Mouse (Mus musculus): ENCODE data around the gene Foxp1. TPM values are rescaled to one million over a fixed set of nuclear protein-coding genes. Genes with fewer than 3 reads are reported as not detected.
A peak's percentile ranks its signal among the peaks of the same experiment; 100 is the strongest.

The Foxp1 gene
- polyA plus RNA-seq, 1 experiment from 2014 or later = 88.1 TPM

DNA sequence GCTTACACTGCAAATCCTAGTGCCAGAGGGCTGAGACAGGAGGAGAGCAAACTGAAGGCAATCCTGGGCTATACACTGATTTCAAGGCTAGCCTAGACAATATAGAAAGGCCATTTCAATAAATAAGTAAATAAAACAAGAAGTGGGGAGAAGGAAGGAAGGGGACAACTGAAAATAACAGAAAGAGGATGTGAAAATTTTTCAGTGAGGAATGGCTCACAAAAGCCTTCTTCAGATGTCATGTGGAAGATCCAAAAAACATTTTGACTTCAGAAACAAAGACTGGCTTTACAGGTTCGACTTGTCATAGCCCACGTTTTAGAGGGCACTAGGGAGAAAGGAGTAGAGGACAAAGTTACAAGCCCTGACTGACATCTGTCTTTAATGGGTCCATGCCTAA, 335.1 kb downstream of the Foxp1 start:
- Histone ChIP-seq H3K36me3 (ENCODE audit: control insufficient read depth, insufficient read depth, low read length) (no peaks in the 10 kb centered on the region), H3K27me3 (ENCODE audit: control insufficient read depth, insufficient read depth, low read length) (no peaks in the 10 kb centered on the region), H3K4me3 (ENCODE audit: control insufficient read depth in 1 of 2, insufficient read depth in 1 of 2, low read depth in 1 of 2, low read length in 2 of 2) (no peak overlapping the region), H3K4me2 (ENCODE audit: low read length) (no peak overlapping the region), H3K9me3 (ENCODE audit: control insufficient read depth, low read length) (no peaks in the 10 kb centered on the region), H3K4me1 (ENCODE audit: control insufficient read depth in 2 of 2, insufficient read depth in 2 of 2, low read length in 2 of 2) (peaks cover 14 to 32% of the 10 kb centered on the region in 2 experiments), H3K27ac (replicated peaks in 1 of 2; ENCODE audit: control insufficient read depth in 1 of 2, insufficient read depth in 1 of 2, low read depth in 2 of 2, low read length in 2 of 2) (no peak overlapping the region), H3K9ac (ENCODE audit: low read length) (no peak overlapping the region)
- WGBS = 77% methylated on average over 2 of the region's 2 CpGs
- no peak for ATAC-seq (ENCODE audit: insufficient number of reproducible peaks, insufficient read depth, low FRiP score, low read depth)

DNA sequence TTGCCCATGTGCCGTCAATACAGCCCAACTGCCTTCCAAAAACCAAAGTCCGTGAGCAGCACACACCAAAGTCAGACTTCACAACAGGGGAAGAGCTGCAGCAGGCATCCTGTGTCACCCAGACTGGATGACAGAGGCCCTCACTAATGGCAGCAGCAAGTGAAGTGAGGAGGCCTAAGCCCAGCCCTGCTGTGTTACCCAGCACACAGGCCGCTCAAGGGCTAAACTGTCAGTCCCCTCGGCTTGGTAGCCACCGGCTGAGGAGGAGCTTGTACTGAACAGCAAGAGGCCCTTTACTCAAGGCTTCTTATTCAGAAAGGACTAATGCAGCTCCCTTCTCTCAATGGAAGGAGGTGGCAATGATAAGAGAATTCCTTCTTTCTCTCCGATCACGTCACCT, 336.0 kb downstream of the Foxp1 start:
- Histone ChIP-seq H3K4me1 (ENCODE audit: control insufficient read depth in 2 of 2, insufficient read depth in 2 of 2, low read length in 2 of 2) (peaks cover 14 to 25% of the 10 kb centered on the region in 2 experiments), H3K27me3 (ENCODE audit: control insufficient read depth, insufficient read depth, low read length) (no peaks in the 10 kb centered on the region), H3K4me3 (ENCODE audit: control insufficient read depth in 1 of 2, insufficient read depth in 1 of 2, low read depth in 1 of 2, low read length in 2 of 2) (no peak overlapping the region), H3K4me2 (ENCODE audit: low read length) (no peak overlapping the region), H3K27ac (replicated peaks in 1 of 2; ENCODE audit: control insufficient read depth in 1 of 2, insufficient read depth in 1 of 2, low read depth in 2 of 2, low read length in 2 of 2) (peak overlapping the region; percentile 15 to 25; a peak in 1 of 4 replicates), H3K9me3 (ENCODE audit: control insufficient read depth, low read length) (no peaks in the 10 kb centered on the region), H3K9ac (ENCODE audit: low read length) (peak overlapping the region; percentile 54), H3K36me3 (ENCODE audit: control insufficient read depth, insufficient read depth, low read length) (no peaks in the 10 kb centered on the region)
- no peak for ATAC-seq (ENCODE audit: insufficient number of reproducible peaks, insufficient read depth, low FRiP score, low read depth)
- WGBS = 29% methylated on average over 7 of the region's 7 CpGs

DNA sequence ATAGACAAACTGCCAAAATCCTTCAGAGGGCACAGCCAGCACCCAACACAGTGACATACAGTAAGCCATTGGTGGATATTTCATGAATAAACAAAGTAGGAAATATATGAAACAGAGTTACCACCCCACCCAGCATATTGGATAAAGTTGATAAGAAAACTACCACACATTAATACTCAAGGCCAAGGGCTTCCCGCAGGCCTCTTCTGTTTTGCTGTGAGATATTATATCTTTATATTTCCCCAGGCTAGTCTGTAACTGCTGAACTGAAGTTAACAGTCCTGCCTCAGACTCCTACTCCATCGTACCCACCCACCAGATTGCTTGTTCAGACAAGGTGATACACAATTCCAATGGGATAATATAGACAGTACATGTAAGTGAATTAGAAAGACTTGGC, 336.7 kb downstream of the Foxp1 start:
- WGBS = 80% methylated on average over 2 of the region's 2 CpGs
- Histone ChIP-seq H3K9me3 (ENCODE audit: control insufficient read depth, low read length) (no peaks in the 10 kb centered on the region), H3K4me3 (ENCODE audit: control insufficient read depth in 1 of 2, insufficient read depth in 1 of 2, low read depth in 1 of 2, low read length in 2 of 2) (no peak overlapping the region), H3K27ac (replicated peaks in 1 of 2; ENCODE audit: control insufficient read depth in 1 of 2, insufficient read depth in 1 of 2, low read depth in 2 of 2, low read length in 2 of 2) (no peak overlapping the region), H3K4me2 (ENCODE audit: low read length) (no peak overlapping the region), H3K4me1 (ENCODE audit: control insufficient read depth in 2 of 2, insufficient read depth in 2 of 2, low read length in 2 of 2) (peaks cover 11 to 20% of the 10 kb centered on the region in 2 experiments), H3K27me3 (ENCODE audit: control insufficient read depth, insufficient read depth, low read length) (no peaks in the 10 kb centered on the region), H3K9ac (ENCODE audit: low read length) (no peak overlapping the region), H3K36me3 (ENCODE audit: control insufficient read depth, insufficient read depth, low read length) (no peaks in the 10 kb centered on the region)
- no peak for ATAC-seq (ENCODE audit: insufficient number of reproducible peaks, insufficient read depth, low FRiP score, low read depth)

DNA sequence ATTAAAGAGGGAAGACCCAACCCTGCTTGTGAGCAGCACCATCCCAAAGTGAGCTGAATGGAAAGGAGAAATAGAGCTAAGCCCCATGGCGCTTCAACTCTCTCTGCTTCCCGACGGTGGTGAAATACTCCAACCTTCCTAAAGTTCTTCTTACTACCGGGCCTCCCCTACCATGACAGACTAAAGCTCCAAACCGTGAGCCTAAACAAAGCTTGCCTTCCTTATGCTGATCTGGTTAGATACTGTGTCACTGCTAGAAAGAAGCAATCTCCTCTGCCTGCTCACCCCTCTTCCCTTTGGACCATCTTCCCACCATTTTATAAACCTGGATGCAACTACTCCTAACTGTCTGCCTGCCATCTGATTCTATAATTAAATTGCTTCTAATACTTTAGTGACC, 338.5 kb downstream of the Foxp1 start:
- WGBS = 90% methylated on average over 5 of the region's 5 CpGs
- Histone ChIP-seq H3K9me3 (ENCODE audit: control insufficient read depth, low read length) (no peaks in the 10 kb centered on the region), H3K9ac (ENCODE audit: low read length) (no peak overlapping the region), H3K4me3 (ENCODE audit: control insufficient read depth in 1 of 2, insufficient read depth in 1 of 2, low read depth in 1 of 2, low read length in 2 of 2) (no peak overlapping the region), H3K4me2 (ENCODE audit: low read length) (no peak overlapping the region), H3K36me3 (ENCODE audit: control insufficient read depth, insufficient read depth, low read length) (no peaks in the 10 kb centered on the region), H3K27me3 (ENCODE audit: control insufficient read depth, insufficient read depth, low read length) (no peaks in the 10 kb centered on the region), H3K4me1 (ENCODE audit: control insufficient read depth in 2 of 2, insufficient read depth in 2 of 2, low read length in 2 of 2) (peaks cover 11 to 20% of the 10 kb centered on the region in 2 experiments), H3K27ac (replicated peaks in 1 of 2; ENCODE audit: control insufficient read depth in 1 of 2, insufficient read depth in 1 of 2, low read depth in 2 of 2, low read length in 2 of 2) (no peak overlapping the region)
- no peak for ATAC-seq (ENCODE audit: insufficient number of reproducible peaks, insufficient read depth, low FRiP score, low read depth)

DNA sequence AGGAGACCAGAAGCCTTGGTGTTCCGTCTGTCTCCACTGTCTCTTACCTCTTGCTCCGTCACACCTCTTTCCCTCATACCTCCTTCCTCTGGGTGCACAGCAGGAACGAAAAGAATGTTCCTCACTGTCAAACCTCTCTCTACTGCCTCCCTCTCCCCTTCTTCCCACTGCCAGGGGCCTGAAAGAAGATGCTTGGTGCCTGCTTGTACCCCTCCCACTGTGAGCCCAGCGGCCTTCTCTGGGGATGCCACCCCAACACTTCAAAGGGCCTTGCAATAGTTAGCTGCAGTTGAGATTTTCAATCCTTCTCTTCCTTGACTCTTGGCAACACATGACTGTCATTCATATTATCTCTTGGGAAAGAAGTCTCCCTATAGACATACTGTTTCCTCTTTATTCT, 339.7 kb downstream of the Foxp1 start:
- Histone ChIP-seq H3K9ac (ENCODE audit: low read length) (no peak overlapping the region), H3K4me2 (ENCODE audit: low read length) (no peak overlapping the region), H3K36me3 (ENCODE audit: control insufficient read depth, insufficient read depth, low read length) (no peaks in the 10 kb centered on the region), H3K4me3 (ENCODE audit: control insufficient read depth in 1 of 2, insufficient read depth in 1 of 2, low read depth in 1 of 2, low read length in 2 of 2) (no peak overlapping the region), H3K27ac (replicated peaks in 1 of 2; ENCODE audit: control insufficient read depth in 1 of 2, insufficient read depth in 1 of 2, low read depth in 2 of 2, low read length in 2 of 2) (no peak overlapping the region), H3K9me3 (ENCODE audit: control insufficient read depth, low read length) (no peaks in the 10 kb centered on the region), H3K27me3 (ENCODE audit: control insufficient read depth, insufficient read depth, low read length) (no peaks in the 10 kb centered on the region), H3K4me1 (ENCODE audit: control insufficient read depth in 2 of 2, insufficient read depth in 2 of 2, low read length in 2 of 2) (peaks cover 6 to 11% of the 10 kb centered on the region in 2 experiments)
- ATAC-seq (ENCODE audit: insufficient number of reproducible peaks, insufficient read depth, low FRiP score, low read depth) = no peak
- WGBS = 81% methylated on average over 4 of the region's 4 CpGs

DNA sequence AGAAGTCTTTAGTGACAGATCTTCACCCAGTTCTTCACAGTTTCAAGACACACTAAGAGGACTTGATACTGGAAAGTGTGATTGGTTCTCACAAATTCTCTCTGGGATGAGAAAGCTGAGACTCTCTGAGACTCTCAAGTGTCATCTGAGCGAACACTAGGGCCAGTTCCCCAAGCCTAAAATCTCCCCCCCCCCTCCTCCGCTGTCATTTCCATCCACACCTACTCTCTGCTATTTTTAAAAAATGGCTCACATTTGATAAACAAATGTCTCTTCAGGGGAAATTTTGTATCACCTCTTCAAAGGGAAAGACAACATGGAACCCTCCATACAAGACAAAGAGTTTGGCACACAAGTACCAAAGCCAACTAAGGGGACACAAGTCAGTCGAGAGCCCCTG, 346.3 kb downstream of the Foxp1 start:
- Histone ChIP-seq H3K4me3 (ENCODE audit: control insufficient read depth in 1 of 2, insufficient read depth in 1 of 2, low read depth in 1 of 2, low read length in 2 of 2) (no peak overlapping the region), H3K9ac (ENCODE audit: low read length) (no peak overlapping the region), H3K27me3 (ENCODE audit: control insufficient read depth, insufficient read depth, low read length) (no peaks in the 10 kb centered on the region), H3K9me3 (ENCODE audit: control insufficient read depth, low read length) (no peaks in the 10 kb centered on the region), H3K36me3 (ENCODE audit: control insufficient read depth, insufficient read depth, low read length) (no peaks in the 10 kb centered on the region), H3K4me2 (ENCODE audit: low read length) (no peak overlapping the region), H3K4me1 (ENCODE audit: control insufficient read depth in 2 of 2, insufficient read depth in 2 of 2, low read length in 2 of 2) (peaks cover 23 to 39% of the 10 kb centered on the region in 2 experiments), H3K27ac (replicated peaks in 1 of 2; ENCODE audit: control insufficient read depth in 1 of 2, insufficient read depth in 1 of 2, low read depth in 2 of 2, low read length in 2 of 2) (no peak overlapping the region)
- WGBS = 75% methylated on average over 3 of the region's 3 CpGs
- no peak for ATAC-seq (ENCODE audit: insufficient number of reproducible peaks, insufficient read depth, low FRiP score, low read depth)

DNA sequence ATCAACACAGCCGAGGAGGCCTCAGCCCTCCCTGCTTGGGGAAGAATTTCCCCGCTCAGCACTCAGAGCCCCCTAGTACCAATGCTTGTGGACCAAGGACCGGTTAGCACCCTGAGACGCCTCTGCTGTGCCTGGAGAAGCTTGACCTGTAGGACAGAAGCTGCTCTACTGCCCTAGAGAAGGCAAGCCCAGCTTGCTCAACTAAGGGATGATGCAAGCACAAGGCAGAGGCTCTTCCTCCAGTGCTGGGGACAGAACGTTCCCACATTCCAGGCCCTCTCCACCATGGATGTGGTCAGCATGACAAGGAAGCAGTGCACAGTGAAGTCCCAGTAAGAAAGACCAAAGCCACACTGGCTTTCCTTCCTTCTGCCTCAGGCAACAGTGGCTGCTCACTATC, 347.1 kb downstream of the Foxp1 start:
- Histone ChIP-seq H3K4me3 (ENCODE audit: control insufficient read depth in 1 of 2, insufficient read depth in 1 of 2, low read depth in 1 of 2, low read length in 2 of 2) (no peak overlapping the region), H3K27ac (replicated peaks in 1 of 2; ENCODE audit: control insufficient read depth in 1 of 2, insufficient read depth in 1 of 2, low read depth in 2 of 2, low read length in 2 of 2) (peak overlapping the region; percentile 2 to 24; a peak in 2 of 4 replicates), H3K9me3 (ENCODE audit: control insufficient read depth, low read length) (no peaks in the 10 kb centered on the region), H3K27me3 (ENCODE audit: control insufficient read depth, insufficient read depth, low read length) (no peaks in the 10 kb centered on the region), H3K4me2 (ENCODE audit: low read length) (no peak overlapping the region), H3K36me3 (ENCODE audit: control insufficient read depth, insufficient read depth, low read length) (no peaks in the 10 kb centered on the region), H3K4me1 (ENCODE audit: control insufficient read depth in 2 of 2, insufficient read depth in 2 of 2, low read length in 2 of 2) (peaks cover 23 to 39% of the 10 kb centered on the region in 2 experiments), H3K9ac (ENCODE audit: low read length) (no peak overlapping the region)
- 29% methylated on average over 5 of the region's 5 CpGs for WGBS
- no peak; the same call in 1 of the 2 replicates for ATAC-seq (ENCODE audit: insufficient number of reproducible peaks, insufficient read depth, low FRiP score, low read depth)

DNA sequence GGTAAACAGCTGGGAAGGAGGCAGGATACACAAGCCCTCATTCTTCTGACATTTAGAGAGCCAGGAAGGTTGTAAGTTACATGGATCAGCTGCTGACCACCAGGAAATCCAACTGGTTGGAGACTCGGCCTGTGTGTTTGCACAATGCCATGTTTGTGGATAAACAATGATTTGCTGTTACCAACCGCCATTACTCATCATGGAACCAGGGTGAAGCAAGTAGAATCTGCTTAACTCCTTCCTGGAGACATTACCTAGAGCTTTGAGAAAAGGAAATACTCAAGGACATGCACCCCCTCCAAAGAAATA, 348.7 kb downstream of the Foxp1 start:
- no peaks in the 10 kb centered on the region for H3K36me3 ChIP-seq (ENCODE audit: control insufficient read depth, insufficient read depth, low read length)
- 68% methylated on average over 2 of the region's 2 CpGs for WGBS
- 0 out of 4 replicates have a peak overlapping the region, but pooled peaks of 1 of the 2 experiments have one; percentile 73 for H3K27ac ChIP-seq (replicated peaks in 1 of 2; ENCODE audit: control insufficient read depth in 1 of 2, insufficient read depth in 1 of 2, low read depth in 2 of 2, low read length in 2 of 2)
- H3K27me3 ChIP-seq (ENCODE audit: control insufficient read depth, insufficient read depth, low read length) = no peaks in the 10 kb centered on the region
- no peak for ATAC-seq (ENCODE audit: insufficient number of reproducible peaks, insufficient read depth, low FRiP score, low read depth)
- no peak overlapping the region for H3K9ac ChIP-seq (ENCODE audit: low read length)
- no peak overlapping the region for H3K4me3 ChIP-seq (ENCODE audit: control insufficient read depth in 1 of 2, insufficient read depth in 1 of 2, low read depth in 1 of 2, low read length in 2 of 2)
- H3K4me1 ChIP-seq (ENCODE audit: control insufficient read depth in 2 of 2, insufficient read depth in 2 of 2, low read length in 2 of 2) = peaks cover 23 to 39% of the 10 kb centered on the region in 2 experiments
- H3K9me3 ChIP-seq (ENCODE audit: control insufficient read depth, low read length) = no peaks in the 10 kb centered on the region
- H3K4me2 ChIP-seq (ENCODE audit: low read length) = no peak overlapping the region

All from heart, embryonic 14.5 days (tissue).